Mouse (Mus musculus): ENCODE results near the gene Atp5d. TPM values are rescaled to one million over a fixed set of nuclear protein-coding genes. Genes with fewer than 3 reads are reported as not detected.

Gene Atp5d
- polyA plus RNA-seq, 1 experiment from 2014 or later, result 454 TPM

DNA sequence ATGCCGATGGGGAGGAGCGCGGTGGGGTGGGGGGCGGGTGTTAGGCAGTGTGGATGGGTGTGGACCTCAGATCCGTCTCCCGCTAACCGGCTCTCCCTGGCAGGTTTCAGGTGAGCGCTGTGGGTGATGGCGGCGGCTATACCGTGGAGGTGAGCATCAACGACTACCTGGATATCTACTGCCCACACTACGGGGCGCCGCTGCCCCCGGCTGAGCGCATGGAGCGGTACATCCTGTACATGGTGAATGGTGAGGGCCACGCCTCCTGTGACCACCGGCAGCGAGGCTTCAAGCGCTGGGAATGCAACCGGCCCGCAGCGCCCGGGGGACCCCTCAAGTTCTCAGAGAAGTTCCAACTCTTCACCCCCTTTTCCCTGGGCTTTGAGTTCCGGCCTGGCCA lies 48.2 kb downstream of the Atp5d start:
- H3K4me2 ChIP-seq (ENCODE audit: low read length), result no peak overlapping the region
- H3K4me3 ChIP-seq (ENCODE audit: low read depth, low read length), result no peak overlapping the region
- H3K27me3 ChIP-seq (ENCODE audit: control insufficient read depth, insufficient read depth, low read depth, low read length), result no peaks in the 10 kb centered on the region
- H3K27ac ChIP-seq (ENCODE audit: low read length), result no peak overlapping the region
- H3K36me3 ChIP-seq (ENCODE audit: control insufficient read depth, insufficient read depth, low read length), result peaks cover 14% of the 10 kb centered on the region
- H3K4me1 ChIP-seq (ENCODE audit: control insufficient read depth, insufficient read depth, low read length), result peaks cover 15% of the 10 kb centered on the region
- H3K9ac ChIP-seq (ENCODE audit: low read depth, low read length), result no peak overlapping the region
- no peaks in the 10 kb centered on the region for H3K9me3 ChIP-seq (replicated peaks; ENCODE audit: control insufficient read depth, low read length, poor library complexity, severe bottlenecking)
- WGBS, result 39% methylated on average over 27 of the region's 27 CpGs
- ATAC-seq, result no peak

DNA sequence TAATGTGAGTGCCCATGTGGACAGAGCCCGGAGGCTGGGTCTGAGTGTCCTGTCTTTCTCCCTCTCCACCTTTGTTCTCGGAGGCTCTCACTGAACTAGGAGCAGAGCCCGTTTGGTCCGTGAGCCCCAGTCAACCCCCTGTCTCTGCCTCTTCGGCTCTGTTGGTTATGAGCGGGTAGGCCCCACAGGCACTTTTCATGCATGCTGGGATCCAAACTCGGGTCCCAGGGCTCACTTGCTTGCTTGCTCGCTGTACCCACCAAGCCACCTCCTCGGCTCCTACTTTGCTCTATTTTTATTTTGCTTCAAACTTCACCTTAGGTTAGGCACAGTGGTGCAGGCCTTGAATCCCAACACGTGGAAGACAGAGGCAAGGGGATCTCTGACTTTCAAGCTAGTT lies 49.3 kb downstream of the Atp5d start:
- ATAC-seq, result no peak
- H3K36me3 ChIP-seq (ENCODE audit: control insufficient read depth, insufficient read depth, low read length), result peaks cover 14% of the 10 kb centered on the region
- no peak overlapping the region for H3K4me3 ChIP-seq (ENCODE audit: low read depth, low read length)
- H3K9ac ChIP-seq (ENCODE audit: low read depth, low read length), result no peak overlapping the region
- no peak overlapping the region for H3K27ac ChIP-seq (ENCODE audit: low read length)
- 71% methylated on average over 10 of the region's 10 CpGs for WGBS
- H3K4me1 ChIP-seq (ENCODE audit: control insufficient read depth, insufficient read depth, low read length), result peaks cover 13% of the 10 kb centered on the region
- H3K4me2 ChIP-seq (ENCODE audit: low read length), result no peak overlapping the region
- no peaks in the 10 kb centered on the region for H3K27me3 ChIP-seq (ENCODE audit: control insufficient read depth, insufficient read depth, low read depth, low read length)
- no peaks in the 10 kb centered on the region for H3K9me3 ChIP-seq (replicated peaks; ENCODE audit: control insufficient read depth, low read length, poor library complexity, severe bottlenecking)

DNA sequence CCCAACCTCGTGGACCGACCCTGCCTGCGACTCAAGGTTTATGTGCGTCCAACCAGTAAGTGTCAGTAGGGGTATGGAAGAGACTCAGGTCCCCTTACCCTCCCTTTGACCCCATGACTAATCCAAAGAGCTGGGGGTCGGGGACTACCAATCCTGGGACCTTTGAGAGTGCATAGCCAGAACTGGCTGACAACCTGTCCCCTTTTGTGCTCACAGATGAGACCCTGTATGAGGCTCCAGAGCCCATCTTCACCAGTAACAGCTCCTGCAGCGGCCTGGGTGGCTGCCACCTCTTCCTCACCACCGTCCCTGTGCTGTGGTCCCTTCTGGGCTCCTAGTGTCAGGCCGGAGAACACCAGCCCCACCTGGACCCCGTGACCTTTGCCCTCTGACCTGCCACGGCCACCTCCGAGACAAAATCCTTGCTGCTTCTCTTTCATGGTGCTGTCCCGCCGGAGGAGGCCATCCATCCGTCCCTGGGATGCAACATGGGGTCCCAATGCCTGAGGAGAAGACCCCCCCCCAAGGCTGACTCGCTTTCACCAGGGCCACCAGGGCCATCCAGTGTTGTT lies 50.1 kb downstream of the Atp5d start:
- no peak for ATAC-seq
- H3K9me3 ChIP-seq (replicated peaks; ENCODE audit: control insufficient read depth, low read length, poor library complexity, severe bottlenecking), result no peaks in the 10 kb centered on the region
- H3K36me3 ChIP-seq (ENCODE audit: control insufficient read depth, insufficient read depth, low read length), result peaks cover 14% of the 10 kb centered on the region
- H3K4me1 ChIP-seq (ENCODE audit: control insufficient read depth, insufficient read depth, low read length), result peaks cover 13% of the 10 kb centered on the region
- no peak overlapping the region for H3K4me3 ChIP-seq (ENCODE audit: low read depth, low read length)
- peak overlapping the region; percentile 70 for H3K27ac ChIP-seq (ENCODE audit: low read length)
- H3K9ac ChIP-seq (ENCODE audit: low read depth, low read length), result 0 out of 2 replicates have a peak overlapping the region, but pooled peaks have one; percentile 6
- H3K4me2 ChIP-seq (ENCODE audit: low read length), result no peak overlapping the region
- H3K27me3 ChIP-seq (ENCODE audit: control insufficient read depth, insufficient read depth, low read depth, low read length), result no peaks in the 10 kb centered on the region
- WGBS, result 49% methylated on average over 15 of the region's 15 CpGs

DNA sequence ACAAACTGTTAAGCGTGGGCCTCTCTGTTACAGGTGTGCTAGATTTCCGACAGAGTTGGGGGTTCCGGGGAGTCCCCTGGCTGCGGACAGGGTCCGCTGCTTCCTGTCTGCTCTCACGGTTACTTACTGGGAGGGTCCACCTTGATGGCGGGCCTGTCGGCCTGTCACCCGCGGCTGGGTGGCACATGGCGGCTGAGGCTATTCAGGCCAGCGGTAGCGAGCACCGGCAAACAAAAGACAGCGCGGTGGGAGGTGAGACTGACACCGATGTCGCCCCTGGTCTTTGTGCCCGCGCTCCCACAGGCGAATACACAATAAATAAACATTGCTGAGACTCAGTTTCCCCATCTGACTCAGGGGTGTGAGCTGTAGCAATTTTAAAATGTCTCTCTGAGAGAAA lies 51.6 kb downstream of the Atp5d start:
- 5% methylated on average over 21 of the region's 21 CpGs for WGBS
- peak overlapping the region; percentile 35 for H3K4me3 ChIP-seq (ENCODE audit: low read depth, low read length)
- H3K9ac ChIP-seq (ENCODE audit: low read depth, low read length), result peak overlapping the region; percentile 78
- peak overlapping the region; percentile 66 for H3K4me2 ChIP-seq (ENCODE audit: low read length)
- ATAC-seq, result peak; percentile 2; the same call in 1 of the 2 replicates
- no peaks in the 10 kb centered on the region for H3K9me3 ChIP-seq (replicated peaks; ENCODE audit: control insufficient read depth, low read length, poor library complexity, severe bottlenecking)
- H3K27ac ChIP-seq (ENCODE audit: low read length), result peak overlapping the region; percentile 82
- H3K27me3 ChIP-seq (ENCODE audit: control insufficient read depth, insufficient read depth, low read depth, low read length), result no peaks in the 10 kb centered on the region
- H3K36me3 ChIP-seq (ENCODE audit: control insufficient read depth, insufficient read depth, low read length), result peaks cover 14% of the 10 kb centered on the region
- H3K4me1 ChIP-seq (ENCODE audit: control insufficient read depth, insufficient read depth, low read length), result peaks cover 13% of the 10 kb centered on the region

DNA sequence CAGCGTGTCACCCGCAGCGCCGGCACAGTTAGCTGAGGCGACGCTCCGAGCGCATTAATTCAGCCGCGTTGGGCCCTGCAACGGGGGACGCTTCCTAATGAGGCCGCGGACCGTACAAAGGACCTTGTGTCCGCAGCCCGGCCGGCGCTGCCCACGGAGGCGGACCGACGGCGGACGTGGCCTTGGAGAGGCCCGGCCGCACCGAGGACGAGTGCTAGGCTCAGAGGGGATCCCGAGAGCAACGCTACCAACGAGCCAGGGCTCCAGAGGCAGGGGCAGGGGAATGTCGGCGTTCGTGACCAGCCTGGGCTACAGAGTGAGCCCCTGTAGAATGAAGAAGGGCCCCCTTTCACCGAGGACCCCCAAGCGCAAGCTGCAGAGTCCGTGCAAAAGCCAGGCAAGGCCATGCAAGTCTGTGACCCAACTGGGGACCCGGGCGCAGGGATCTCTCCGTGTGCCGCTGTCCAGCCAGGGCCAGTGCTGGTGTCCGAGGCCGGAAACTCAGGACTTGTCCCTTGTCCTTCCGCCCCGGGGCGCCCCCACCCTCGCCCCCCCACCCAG lies 52.1 kb downstream of the Atp5d start:
- peak; percentile 30; the same call in 1 of the 2 replicates for ATAC-seq
- peak overlapping the region; percentile 82 for H3K27ac ChIP-seq (ENCODE audit: low read length)
- H3K9ac ChIP-seq (ENCODE audit: low read depth, low read length), result peak overlapping the region; percentile 78
- H3K4me2 ChIP-seq (ENCODE audit: low read length), result peak overlapping the region; percentile 66
- WGBS, result 2% methylated on average over 48 of the region's 48 CpGs
- H3K9me3 ChIP-seq (replicated peaks; ENCODE audit: control insufficient read depth, low read length, poor library complexity, severe bottlenecking), result no peaks in the 10 kb centered on the region
- peaks cover 13% of the 10 kb centered on the region for H3K4me1 ChIP-seq (ENCODE audit: control insufficient read depth, insufficient read depth, low read length)
- no peaks in the 10 kb centered on the region for H3K27me3 ChIP-seq (ENCODE audit: control insufficient read depth, insufficient read depth, low read depth, low read length)
- peaks cover 14% of the 10 kb centered on the region for H3K36me3 ChIP-seq (ENCODE audit: control insufficient read depth, insufficient read depth, low read length)
- peak overlapping the region; percentile 35 for H3K4me3 ChIP-seq (ENCODE audit: low read depth, low read length)

DNA sequence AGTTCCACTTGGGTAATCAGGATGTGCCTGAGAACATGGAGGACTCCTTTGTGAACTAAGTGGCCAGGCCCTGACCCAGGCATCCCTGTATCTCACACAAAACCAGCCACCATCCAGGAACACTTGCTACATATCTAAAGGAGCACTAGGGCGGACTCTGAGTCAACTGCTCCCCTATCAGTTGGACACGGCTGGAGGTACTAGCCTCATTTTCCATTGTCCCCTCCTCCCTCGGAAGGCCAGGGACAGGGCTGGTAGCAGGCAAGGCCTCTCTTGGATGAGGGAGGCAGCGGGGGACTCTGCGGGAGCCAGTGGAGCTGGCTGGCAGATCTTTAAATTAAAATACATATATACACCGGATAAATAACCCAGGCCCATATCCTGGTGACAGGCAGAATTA lies 55.5 kb downstream of the Atp5d start:
- ATAC-seq, result no peak
- Histone ChIP-seq H3K4me1 (ENCODE audit: control insufficient read depth, insufficient read depth, low read length) (peaks cover 13% of the 10 kb centered on the region), H3K27me3 (ENCODE audit: control insufficient read depth, insufficient read depth, low read depth, low read length) (no peaks in the 10 kb centered on the region), H3K9ac (ENCODE audit: low read depth, low read length) (no peak overlapping the region), H3K9me3 (replicated peaks; ENCODE audit: control insufficient read depth, low read length, poor library complexity, severe bottlenecking) (no peaks in the 10 kb centered on the region), H3K27ac (ENCODE audit: low read length) (no peak overlapping the region), H3K36me3 (ENCODE audit: control insufficient read depth, insufficient read depth, low read length) (no peaks in the 10 kb centered on the region), H3K4me2 (ENCODE audit: low read length) (no peak overlapping the region), H3K4me3 (ENCODE audit: low read depth, low read length) (no peak overlapping the region)
- 32% methylated on average over 6 of the region's 6 CpGs for WGBS

DNA sequence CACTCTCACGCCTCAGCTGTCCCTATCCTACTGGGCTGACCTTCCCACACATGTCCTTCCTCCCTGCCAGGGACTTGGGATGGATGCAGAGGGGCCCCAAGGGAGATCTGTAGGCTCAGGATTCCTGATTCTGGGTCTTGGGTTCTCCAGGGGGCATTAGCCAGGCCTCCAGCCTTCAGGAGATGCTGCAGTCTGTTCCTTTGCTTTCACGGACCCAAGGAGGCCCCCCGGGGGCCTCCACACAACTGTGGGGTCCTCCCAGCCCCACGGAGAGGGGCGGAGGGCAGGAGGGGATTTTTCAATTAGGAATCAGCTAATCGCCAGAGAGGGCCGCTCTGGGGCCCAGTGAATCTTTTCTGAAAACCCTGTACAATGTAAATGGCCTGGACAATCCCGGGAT lies 56.0 kb downstream of the Atp5d start:
- Histone ChIP-seq H3K4me3 (ENCODE audit: low read depth, low read length) (no peak overlapping the region), H3K9ac (ENCODE audit: low read depth, low read length) (no peak overlapping the region), H3K9me3 (replicated peaks; ENCODE audit: control insufficient read depth, low read length, poor library complexity, severe bottlenecking) (no peaks in the 10 kb centered on the region)

More for the DNA sequence above, 56.0 kb downstream of the Atp5d start:
- Histone ChIP-seq H3K36me3 (ENCODE audit: control insufficient read depth, insufficient read depth, low read length) (no peaks in the 10 kb centered on the region), H3K27ac (ENCODE audit: low read length) (no peak overlapping the region), H3K27me3 (ENCODE audit: control insufficient read depth, insufficient read depth, low read depth, low read length) (no peaks in the 10 kb centered on the region), H3K4me1 (ENCODE audit: control insufficient read depth, insufficient read depth, low read length) (peaks cover 13% of the 10 kb centered on the region), H3K4me2 (ENCODE audit: low read length) (no peak overlapping the region)
- ATAC-seq, result no peak
- 11% methylated on average over 8 of the region's 8 CpGs for WGBS

Other genes with a start within 250 kb of the Atp5d start
- gene Cfd, start 247.8 kb upstream of the Atp5d start, polyA plus RNA-seq (2015; fragmentation: Nextera tagmentation; extraction: Ambion mirVana), result 0.20 TPM in 1 of 2 replicates, not detected in the other
- gene Med16, start 229.7 kb upstream of the Atp5d start, polyA plus RNA-seq (2015; fragmentation: Nextera tagmentation; extraction: Ambion mirVana), result 55.4 and 56.6 TPM in 2 replicates
- 2.6 and 13.4 TPM in 2 replicates for gene Gm26602, start 227.8 kb upstream of the Atp5d start, polyA plus RNA-seq (2015; fragmentation: Nextera tagmentation; extraction: Ambion mirVana)
- gene Kiss1r, start 221.7 kb upstream of the Atp5d start, polyA plus RNA-seq (2015; fragmentation: Nextera tagmentation; extraction: Ambion mirVana), result 3.5 and 3.8 TPM in 2 replicates
- gene R3hdm4, start 217.4 kb upstream of the Atp5d start, polyA plus RNA-seq (2015; fragmentation: Nextera tagmentation; extraction: Ambion mirVana), result 273 and 293 TPM in 2 replicates
- gene Arid3a, start 211.6 kb upstream of the Atp5d start, polyA plus RNA-seq (2015; fragmentation: Nextera tagmentation; extraction: Ambion mirVana), result 1.7 and 2.2 TPM in 2 replicates
- 79.5 and 89.4 TPM in 2 replicates for gene Wdr18, start 178.5 kb upstream of the Atp5d start, polyA plus RNA-seq (2015; fragmentation: Nextera tagmentation; extraction: Ambion mirVana)
- 0.20 and 0.28 TPM in 2 replicates for gene Grin3b, start 167.9 kb upstream of the Atp5d start, polyA plus RNA-seq (2015; fragmentation: Nextera tagmentation; extraction: Ambion mirVana)
- 15.3 and 16.2 TPM in 2 replicates for gene Tmem259, start 154.3 kb upstream of the Atp5d start, polyA plus RNA-seq (2015; fragmentation: Nextera tagmentation; extraction: Ambion mirVana)
- gene Cnn2, start 150.0 kb upstream of the Atp5d start, polyA plus RNA-seq (2015; fragmentation: Nextera tagmentation; extraction: Ambion mirVana), result 25.7 and 26.2 TPM in 2 replicates
- 4.1 and 4.8 TPM in 2 replicates for gene Abca7, start 142.1 kb upstream of the Atp5d start, polyA plus RNA-seq (2015; fragmentation: Nextera tagmentation; extraction: Ambion mirVana)
- gene Arhgap45, start 122.0 kb upstream of the Atp5d start, polyA plus RNA-seq (2015; fragmentation: Nextera tagmentation; extraction: Ambion mirVana), result 1.2 TPM in 2 replicates
- 124 and 131 TPM in 2 replicates for gene Polr2e, start 98.8 kb upstream of the Atp5d start, polyA plus RNA-seq (2015; fragmentation: Nextera tagmentation; extraction: Ambion mirVana)
- gene Gpx4, start 91.5 kb upstream of the Atp5d start, polyA plus RNA-seq (2015; fragmentation: Nextera tagmentation; extraction: Ambion mirVana), result 509 and 552 TPM in 2 replicates
- 11.6 and 12.5 TPM in 2 replicates for gene Sbno2, start 33.1 kb upstream of the Atp5d start, polyA plus RNA-seq (2015; fragmentation: Nextera tagmentation; extraction: Ambion mirVana)
- gene Stk11, start 22.8 kb upstream of the Atp5d start, polyA plus RNA-seq (2015; fragmentation: Nextera tagmentation; extraction: Ambion mirVana), result 14.2 and 15.4 TPM in 2 replicates
- gene Cbarp, start 2.2 kb downstream of the Atp5d start, polyA plus RNA-seq (2015; fragmentation: Nextera tagmentation; extraction: Ambion mirVana), result 70.3 and 81.6 TPM in 2 replicates
- 15.5 and 21.1 TPM in 2 replicates for gene Midn, start 9.6 kb downstream of the Atp5d start, polyA plus RNA-seq (2015; fragmentation: Nextera tagmentation; extraction: Ambion mirVana)
- 380 and 398 TPM in 2 replicates for gene Cirbp, start 27.4 kb downstream of the Atp5d start, polyA plus RNA-seq (2015; fragmentation: Nextera tagmentation; extraction: Ambion mirVana)
- 11.0 and 11.4 TPM in 2 replicates for gene 1600002K03Rik, start 34.3 kb downstream of the Atp5d start, polyA plus RNA-seq (2015; fragmentation: Nextera tagmentation; extraction: Ambion mirVana)
- 37.3 and 43.3 TPM in 2 replicates for gene Efna2, start 40.9 kb downstream of the Atp5d start, polyA plus RNA-seq (2015; fragmentation: Nextera tagmentation; extraction: Ambion mirVana)
- gene Mum1, start 87.8 kb downstream of the Atp5d start, polyA plus RNA-seq (2015; fragmentation: Nextera tagmentation; extraction: Ambion mirVana), result 47.8 and 51.1 TPM in 2 replicates
- gene Ndufs7, start 110.5 kb downstream of the Atp5d start, polyA plus RNA-seq (2015; fragmentation: Nextera tagmentation; extraction: Ambion mirVana), result 263 and 302 TPM in 2 replicates
- 15.8 and 19.5 TPM in 2 replicates for gene Gamt, start 122.4 kb downstream of the Atp5d start, polyA plus RNA-seq (2015; fragmentation: Nextera tagmentation; extraction: Ambion mirVana)
- 43.7 and 51.9 TPM in 2 replicates for gene Dazap1, start 122.9 kb downstream of the Atp5d start, polyA plus RNA-seq (2015; fragmentation: Nextera tagmentation; extraction: Ambion mirVana)
- 465 and 476 TPM in 2 replicates for gene Rps15, start 153.8 kb downstream of the Atp5d start, polyA plus RNA-seq (2015; fragmentation: Nextera tagmentation; extraction: Ambion mirVana)
- 172 and 205 TPM in 2 replicates for gene Apc2, start 157.3 kb downstream of the Atp5d start, polyA plus RNA-seq (2015; fragmentation: Nextera tagmentation; extraction: Ambion mirVana)
- gene 2310011J03Rik, start 181.9 kb downstream of the Atp5d start, polyA plus RNA-seq (2015; fragmentation: Nextera tagmentation; extraction: Ambion mirVana), result 21.9 and 26.7 TPM in 2 replicates
- 5.6 and 6.5 TPM in 2 replicates for gene Pcsk4, start 190.9 kb downstream of the Atp5d start, polyA plus RNA-seq (2015; fragmentation: Nextera tagmentation; extraction: Ambion mirVana)
- gene Reep6, start 191.3 kb downstream of the Atp5d start, polyA plus RNA-seq (2015; fragmentation: Nextera tagmentation; extraction: Ambion mirVana), result 6.0 and 8.6 TPM in 2 replicates
- 0.38 and 0.40 TPM in 2 replicates for gene Adamtsl5, start 209.8 kb downstream of the Atp5d start, polyA plus RNA-seq (2015; fragmentation: Nextera tagmentation; extraction: Ambion mirVana)
- gene Plk5, start 217.8 kb downstream of the Atp5d start, polyA plus RNA-seq (2015; fragmentation: Nextera tagmentation; extraction: Ambion mirVana), result 9.6 and 11.0 TPM in 2 replicates
- gene Mex3d, start 249.0 kb downstream of the Atp5d start, polyA plus RNA-seq (2015; fragmentation: Nextera tagmentation; extraction: Ambion mirVana), result 13.6 and 15.0 TPM in 2 replicates